In genomic region chr2:32471681-32472061, GRCm38 (mm10) we compare ENCODE assay signal across 11 mouse cellular contexts. TPM values are rescaled to one million over a fixed set of nuclear protein-coding genes. Genes with fewer than 3 reads are reported as not detected.
DNase-seq lines count a peak whose midpoint lies in the region; ATAC-seq and TF ChIP-seq lines count a peak whose summit lies in the region.
"Had no signal": no experiment of that assay in that cellular context is flagged by ENCODE, and none has a peak within 500 bp of the region (broad histone marks: within the 10 kb centered on the region; RNA-seq: fewer than 3 reads in every experiment).

No protein-coding gene starts in this region.

- peak; percentile 59; the same call in 1 of the 2 replicates for ATAC-seq in erythroid progenitor cell, adult 5-6 weeks (replicated peaks; ENCODE audit: low FRiP score, poor library complexity, severe bottlenecking)
- ATAC-seq in megakaryocyte-erythroid progenitor cell, adult 5-6 weeks (replicated peaks; ENCODE audit: low FRiP score, low TSS enrichment, poor library complexity, severe bottlenecking), result 0 out of 2 replicates have a peak, but pooled peaks have one; percentile 18
- no peak for ATAC-seq in heart, embryonic 11.5 days (replicated peaks; ENCODE audit: insufficient number of reproducible peaks, low FRiP score, low TSS enrichment)
- ATAC-seq: forebrain, embryonic 14.5 days had no signal

- H3K9me3 ChIP-seq in E14TG2a.4 (ENCODE audit: low read length), result peaks cover 26% of the 10 kb centered on the region
- no peaks in the 10 kb centered on the region for H3K9me3 ChIP-seq in heart, embryonic 11.5 days (replicated peaks; ENCODE audit: control insufficient read depth, low read length)
- H3K9me3 ChIP-seq: limb, embryonic 10.5 days had no signal

- H3K27me3 ChIP-seq in kidney, adult 2 months (replicated peaks; ENCODE audit: control insufficient read depth, insufficient read depth, low read length), result no peaks in the 10 kb centered on the region
- no peaks in the 10 kb centered on the region for H3K27me3 ChIP-seq in E14TG2a.4 (ENCODE audit: insufficient read depth, low read length)
- H3K27me3 ChIP-seq in heart, embryonic 11.5 days (ENCODE audit: control insufficient read depth, insufficient read depth, low read length), result no peaks in the 10 kb centered on the region

- H3K4me3 ChIP-seq in kidney, adult 2 months (ENCODE audit: insufficient read depth, low read depth, low read length), result no peak overlapping the region
- H3K4me3 ChIP-seq in E14TG2a.4 (replicated peaks; ENCODE audit: low read length), result no peak overlapping the region
- H3K4me3 ChIP-seq in heart, embryonic 11.5 days (ENCODE audit: low read depth, low read length), result no peak overlapping the region
- H3K4me3 ChIP-seq: limb, embryonic 10.5 days had no signal

- no peaks in the 10 kb centered on the region for H3K4me1 ChIP-seq in kidney, adult 2 months (ENCODE audit: control insufficient read depth, insufficient read depth, low read length)
- H3K4me1 ChIP-seq in E14TG2a.4 (replicated peaks; ENCODE audit: low read depth, low read length), result no peaks in the 10 kb centered on the region
- no peaks in the 10 kb centered on the region for H3K4me1 ChIP-seq in heart, embryonic 11.5 days (ENCODE audit: control insufficient read depth, insufficient read depth, low read length)
- H3K4me1 ChIP-seq: limb, embryonic 10.5 days had no signal

- no peak for TF ChIP-seq POLR2A in kidney, adult 2 months (IDR thresholded peaks at IDR 0.05; ENCODE audit: low read depth, low read length)

- H3K27ac ChIP-seq in kidney, adult 2 months (ENCODE audit: insufficient read depth, low read depth, low read length), result no peak overlapping the region
- no peak overlapping the region for H3K27ac ChIP-seq in heart, embryonic 11.5 days (ENCODE audit: low read depth, low read length)
- H3K27ac ChIP-seq: limb, embryonic 10.5 days had no signal

- no peak overlapping the region for H3K4me2 ChIP-seq in heart, embryonic 11.5 days

- WGBS in kidney, adult 2 months, result 81% methylated on average over 6 of the region's 6 CpGs
- 79% methylated on average over 6 of the region's 6 CpGs for WGBS in heart, embryonic 11.5 days (ENCODE audit: insufficient replicate concordance)

- peak; percentile 34 for DNase-seq in kidney, adult 2 months
- no peak for DNase-seq in kidney, adult 11 months
- no peak for DNase-seq in embryo, embryonic 11 days
- no peak for DNase-seq in cerebellum, postnatal 4 days (ENCODE audit: low spot score in 2 of 2)
- DNase-seq: heart, postnatal 4 days had no signal

- no peak overlapping the region for H3K9ac ChIP-seq in heart, embryonic 11.5 days (ENCODE audit: low read depth, low read length)

- TF ChIP-seq CTCF in kidney, adult 2 months (conservative IDR thresholded peaks at IDR 0.05; ENCODE audit: insufficient read depth, insufficient read length, low read depth, low read length), result peak; percentile 51
- 0 out of 2 replicates have a peak, but pooled peaks have one; percentile 1 for TF ChIP-seq CTCF in E14TG2a.4 (conservative IDR thresholded peaks at IDR 0.05; ENCODE audit: low read length)

- H3K36me3 ChIP-seq in kidney, adult 2 months (ENCODE audit: control insufficient read depth, insufficient read depth, low read length), result no peaks in the 10 kb centered on the region
- no peaks in the 10 kb centered on the region for H3K36me3 ChIP-seq in E14TG2a.4 (ENCODE audit: insufficient read depth, low read length)
- H3K36me3 ChIP-seq in heart, embryonic 11.5 days (ENCODE audit: control insufficient read depth, insufficient read depth, low read length), result no peaks in the 10 kb centered on the region
- H3K36me3 ChIP-seq: limb, embryonic 10.5 days had no signal

RNA-seq across cellular contexts. Expression of gene Slc25a25, which starts 20.4 kb away (rescaled TPM):
- polyA plus RNA-seq in kidney, adult 2 months (2012; rRNA removed), result 25.3 and 30.6 TPM in 2 replicates
- 5.4 and 7.2 TPM in 2 replicates for total RNA-seq in erythroid progenitor cell, adult 5-6 weeks (2015; ENCODE audit: low replicate concordance)
- total RNA-seq in erythroid progenitor cell, adult 5-6 weeks (2017; ENCODE audit: low replicate concordance), result 14.8 and 19.0 TPM in 2 replicates
- 9.5 and 12.2 TPM in 2 replicates for total RNA-seq in megakaryocyte-erythroid progenitor cell, adult 5-6 weeks (2014; fragmentation: Nextera tagmentation)
- total RNA-seq in megakaryocyte-erythroid progenitor cell, adult 5-6 weeks (2017), result 4.0 and 34.6 TPM in 2 replicates
- 7.9 and 8.5 TPM in 2 replicates for polyA plus RNA-seq in heart, embryonic 11.5 days (2014; fragmentation: Nextera tagmentation; extraction: Ambion mirVana)

RNA-seq across cellular contexts. Expression of gene Naif1, which starts 21.4 kb away (rescaled TPM):
- 4.8 and 5.2 TPM in 2 replicates for polyA plus RNA-seq in kidney, adult 2 months (2012; rRNA removed)
- 4.0 TPM in 1 of 2 replicates, not detected in the other for total RNA-seq in erythroid progenitor cell, adult 5-6 weeks (2015; ENCODE audit: low replicate concordance)
- 0.23 and 2.1 TPM in 2 replicates for total RNA-seq in erythroid progenitor cell, adult 5-6 weeks (2017; ENCODE audit: low replicate concordance)
- total RNA-seq in megakaryocyte-erythroid progenitor cell, adult 5-6 weeks (2014; fragmentation: Nextera tagmentation), result 3.6 and 4.1 TPM in 2 replicates
- total RNA-seq in megakaryocyte-erythroid progenitor cell, adult 5-6 weeks (2017), result 2.7 and 3.0 TPM in 2 replicates
- polyA plus RNA-seq in heart, embryonic 11.5 days (2014; fragmentation: Nextera tagmentation; extraction: Ambion mirVana), result 5.1 and 5.3 TPM in 2 replicates
